Mouse (Mus musculus) bone marrow, adult 2 months (tissue): ENCODE measurements around the gene Masp2.

Experiments
- CTCF ChIP-seq: fragments of 200-500 bp; IDR thresholded peaks from 2 replicates; pipeline ENCODE4 v1.5.1; 2011; ENCODE audit warnings: low read length, control low read depth; ENCODE audit not compliant: control insufficient read depth, insufficient read depth
- POLR2A ChIP-seq: fragments of 200-500 bp; IDR thresholded peaks from 2 replicates; pipeline ENCODE4 v1.6.1; 2011; ENCODE audit warnings: low read depth, mild to moderate bottlenecking, control low read depth, low read length, borderline replicate concordance; ENCODE audit not compliant: control insufficient read depth

- TF ChIP-seq CTCF (no peak), POLR2A (no peak)
Measured at GRCm38 (mm10) chr4:148660174-148660573, 57.8 kb downstream of the Masp2 start.
